Mouse (Mus musculus) adrenal gland, adult 2 months (tissue): ENCODE measurements at regions not wholly inside any gene's neighbourhood (a gene's known extent, or its start where the extent isn't known, plus 50 kb on each side); places are given as distances from the start of the nearest gene placed in this dataset.
"Not testable (repeated sequence)": the region's sequence is repeated elsewhere in the genome, so short reads cannot be mapped to it uniquely, and the experiment has no call there.

Experiments
- DNase-seq: peaks from one replicate; pipeline ENCODE4 v3.0.0; 2021

- DNase-seq = no peak
Observed at GRCm38 (mm10) chr12:61989471-61989870, 466.5 kb downstream of the Lrfn5 start.

- DNase-seq = not testable (repeated sequence)
Observed at GRCm38 (mm10) chr12:61993858-61994257, 470.9 kb downstream of the Lrfn5 start.

GRCm38 (mm10) chr12:61994294-61994693 is 471.3 kb downstream of the Lrfn5 start:
- DNase-seq = peak; percentile 33

GRCm38 (mm10) chr12:62013351-62013750 is 490.4 kb downstream of the Lrfn5 start:
- peak; percentile 60 for DNase-seq

GRCm38 (mm10) chr12:62017676-62018075 is 494.7 kb downstream of the Lrfn5 start:
- DNase-seq = not testable (repeated sequence)
